Mouse (Mus musculus) heart, embryonic 16.5 days (tissue): ENCODE data around the gene Gak. TPM values are rescaled to one million over a fixed set of nuclear protein-coding genes. Genes with fewer than 3 reads are reported as not detected.
"Not testable (repeated sequence)": the region's sequence is repeated elsewhere in the genome, so short reads cannot be mapped to it uniquely, and the experiment has no call there.

Source experiments
- ATAC-seq: fragments of 200-750 bp; cut with Nextera tagmentation; replicated peaks from 2 replicates; pipeline ENCODE4 v1.8.0; 2017; ENCODE audit warnings: moderate number of reproducible peaks; ENCODE audit not compliant: insufficient read depth, low FRiP score; ENCODE audit errors: extremely low read depth
- H3K27ac ChIP-seq: fragments of 300-500 bp; sonication (generic); 2 replicates; pipeline ENCODE4 v1.5.1; 2014; ENCODE audit warnings: mild to moderate bottlenecking, low read length, control low read depth, moderate library complexity
- H3K27me3 ChIP-seq: fragments of 300-500 bp; sonication (generic); 2 replicates; pipeline ENCODE4 v1.6.1; 2014; ENCODE audit warnings: low read length, mixed read lengths; ENCODE audit not compliant: control insufficient read depth, insufficient read depth
- H3K36me3 ChIP-seq: fragments of 300-500 bp; sonication (generic); 2 replicates; pipeline ENCODE4 v1.6.1; 2014; ENCODE audit not compliant: control insufficient read depth, insufficient read depth
- H3K4me1 ChIP-seq: fragments of 300-500 bp; sonication (generic); 2 replicates; pipeline ENCODE4 v1.6.1; 2014; ENCODE audit warnings: low read length, mixed read lengths; ENCODE audit not compliant: control insufficient read depth, insufficient read depth
- H3K4me2 ChIP-seq: fragments of 300-500 bp; sonication (generic); 2 replicates; pipeline ENCODE4 v1.6.1; 2014; ENCODE audit warnings: low read depth, mild to moderate bottlenecking, control low read depth, low read length
- H3K4me3 ChIP-seq: fragments of 300-500 bp; sonication (generic); 2 replicates; pipeline ENCODE4 v1.5.1; 2014; ENCODE audit warnings: mild to moderate bottlenecking, control low read depth, low read length
- H3K9ac ChIP-seq: fragments of 300-500 bp; sonication (generic); 2 replicates; pipeline ENCODE4 v1.6.1; 2014; ENCODE audit warnings: low read length, control low read depth
- H3K9me3 ChIP-seq: fragments of 300-500 bp; sonication (generic); replicated peaks from 2 replicates; pipeline ENCODE4 v1.6.1; 2016; ENCODE audit warnings: low read length; ENCODE audit not compliant: control insufficient read depth
- WGBS: fragments of 180-500 bp; shearing (Covaris S2); extraction: QIAGEN DNeasy Blood & Tissue Kit; methylation state at CpG from one replicate; pipeline ENCODE4 v1.1.7; 2014; 5-methylcytosine and 5-hydroxymethylcytosine counted together
- polyA plus RNA-seq: library from polyadenylated mRNA; unstranded; fragments of >200 nt; fragmentation: Nextera tagmentation; extraction: Ambion mirVana; gene quantifications from 2 replicates; pipeline ENCODE4 v1.2.1, GENCODE M21; 2015

The Gak gene
- polyA plus RNA-seq, 1 experiment from 2014 or later = 32.3 TPM

GRCm38 (mm10) chr5:108648937-108649576, 19.5 kb upstream of the Gak start:
- no peak overlapping the region for H3K4me3 ChIP-seq
- peaks cover 43% of the 10 kb centered on the region for H3K36me3 ChIP-seq
- H3K4me2 ChIP-seq = no peak overlapping the region
- H3K27me3 ChIP-seq = no peaks in the 10 kb centered on the region
- no peak overlapping the region for H3K9ac ChIP-seq
- no peaks in the 10 kb centered on the region for H3K4me1 ChIP-seq
- ATAC-seq = no peak
- no peak overlapping the region for H3K27ac ChIP-seq
- no peaks in the 10 kb centered on the region for H3K9me3 ChIP-seq
- 86% methylated on average over 11 of the region's 11 CpGs for WGBS

GRCm38 (mm10) chr5:108647820-108648465, 18.4 kb upstream of the Gak start:
- Histone ChIP-seq H3K9ac (no peak overlapping the region), H3K36me3 (peaks cover 36% of the 10 kb centered on the region), H3K27me3 (no peaks in the 10 kb centered on the region), H3K9me3 (no peaks in the 10 kb centered on the region), H3K4me3 (no peak overlapping the region), H3K4me2 (no peak overlapping the region), H3K4me1 (0 out of 2 replicates have a peak, but pooled peaks cover 3% of the 10 kb centered on the region), H3K27ac (no peak overlapping the region)
- 68% methylated on average over 2 of the region's 2 CpGs for WGBS
- ATAC-seq = no peak

GRCm38 (mm10) chr5:108647311-108647710, 17.8 kb upstream of the Gak start:
- 81% methylated on average over 2 of the region's 2 CpGs for WGBS
- Histone ChIP-seq H3K9me3 (no peaks in the 10 kb centered on the region), H3K27ac (no peak overlapping the region), H3K27me3 (no peaks in the 10 kb centered on the region), H3K4me3 (no peak overlapping the region), H3K4me1 (0 out of 2 replicates have a peak, but pooled peaks cover 3% of the 10 kb centered on the region), H3K36me3 (peaks cover 34% of the 10 kb centered on the region), H3K4me2 (no peak overlapping the region), H3K9ac (no peak overlapping the region)
- no peak for ATAC-seq

- WGBS = 82% methylated on average over 3 of the region's 3 CpGs
- no peak for ATAC-seq
- no peak overlapping the region for H3K9ac ChIP-seq
Measured at GRCm38 (mm10) chr5:108646343-108646660, 16.7 kb upstream of the Gak start.

GRCm38 (mm10) chr5:108645651-108646342, 16.2 kb upstream of the Gak start:
- no peak overlapping the region for H3K4me3 ChIP-seq
- 0 out of 2 replicates have a peak, but pooled peaks cover 3% of the 10 kb centered on the region for H3K4me1 ChIP-seq
- ATAC-seq = no peak
- H3K9ac ChIP-seq = no peak overlapping the region
- no peaks in the 10 kb centered on the region for H3K27me3 ChIP-seq
- H3K36me3 ChIP-seq = peaks cover 34% of the 10 kb centered on the region
- 85% methylated on average over 9 of the region's 9 CpGs for WGBS
- H3K27ac ChIP-seq = no peak overlapping the region
- H3K9me3 ChIP-seq = no peaks in the 10 kb centered on the region
- no peak overlapping the region for H3K4me2 ChIP-seq

More at GRCm38 (mm10) chr5:108646343-108646660, 16.7 kb upstream of the Gak start:
- H3K4me1 ChIP-seq = 0 out of 2 replicates have a peak, but pooled peaks cover 3% of the 10 kb centered on the region
- H3K27me3 ChIP-seq = no peaks in the 10 kb centered on the region
- H3K9me3 ChIP-seq = no peaks in the 10 kb centered on the region
- no peak overlapping the region for H3K4me2 ChIP-seq
- no peak overlapping the region for H3K4me3 ChIP-seq
- no peak overlapping the region for H3K27ac ChIP-seq
- H3K36me3 ChIP-seq = peaks cover 34% of the 10 kb centered on the region

GRCm38 (mm10) chr5:108643674-108644073, 14.1 kb upstream of the Gak start:
- Histone ChIP-seq H3K4me1 (0 out of 2 replicates have a peak, but pooled peaks cover 3% of the 10 kb centered on the region), H3K27me3 (no peaks in the 10 kb centered on the region), H3K27ac (no peak overlapping the region), H3K36me3 (peaks cover 24% of the 10 kb centered on the region), H3K4me2 (no peak overlapping the region), H3K9me3 (no peaks in the 10 kb centered on the region), H3K9ac (no peak overlapping the region), H3K4me3 (no peak overlapping the region)
- ATAC-seq = no peak
- 43% methylated on average over 2 of the region's 2 CpGs for WGBS

GRCm38 (mm10) chr5:108636172-108636571, 6.6 kb upstream of the Gak start:
- Histone ChIP-seq H3K9me3 (no peaks in the 10 kb centered on the region), H3K4me3 (no peak overlapping the region), H3K27me3 (no peaks in the 10 kb centered on the region), H3K36me3 (0 out of 2 replicates have a peak, but pooled peaks cover 2% of the 10 kb centered on the region), H3K9ac (no peak overlapping the region), H3K27ac (no peak overlapping the region), H3K4me2 (no peak overlapping the region), H3K4me1 (no peaks in the 10 kb centered on the region)
- WGBS = 65% methylated on average over 4 of the region's 4 CpGs
- ATAC-seq = no peak

GRCm38 (mm10) chr5:108634088-108634487, 4.5 kb upstream of the Gak start:
- H3K9me3 ChIP-seq, H3K27ac ChIP-seq, H3K4me1 ChIP-seq, ATAC-seq, H3K9ac ChIP-seq, H3K4me2 ChIP-seq, H3K4me3 ChIP-seq, H3K27me3 ChIP-seq, H3K36me3 ChIP-seq: not testable (repeated sequence)
- 88% methylated on average over 2 of the region's 3 CpGs for WGBS

GRCm38 (mm10) chr5:108633676-108634075, 4.1 kb upstream of the Gak start:
- Histone ChIP-seq H3K27ac (no peak overlapping the region), H3K9ac (no peak overlapping the region), H3K4me2 (no peak overlapping the region), H3K4me1 (peaks cover 8% of the 10 kb centered on the region), H3K4me3 (no peak overlapping the region), H3K9me3 (no peaks in the 10 kb centered on the region), H3K27me3 (no peaks in the 10 kb centered on the region), H3K36me3 (no peaks in the 10 kb centered on the region)
- 83% methylated on average over 4 of the region's 4 CpGs for WGBS
- ATAC-seq = no peak
